In the genomic region with DNA sequence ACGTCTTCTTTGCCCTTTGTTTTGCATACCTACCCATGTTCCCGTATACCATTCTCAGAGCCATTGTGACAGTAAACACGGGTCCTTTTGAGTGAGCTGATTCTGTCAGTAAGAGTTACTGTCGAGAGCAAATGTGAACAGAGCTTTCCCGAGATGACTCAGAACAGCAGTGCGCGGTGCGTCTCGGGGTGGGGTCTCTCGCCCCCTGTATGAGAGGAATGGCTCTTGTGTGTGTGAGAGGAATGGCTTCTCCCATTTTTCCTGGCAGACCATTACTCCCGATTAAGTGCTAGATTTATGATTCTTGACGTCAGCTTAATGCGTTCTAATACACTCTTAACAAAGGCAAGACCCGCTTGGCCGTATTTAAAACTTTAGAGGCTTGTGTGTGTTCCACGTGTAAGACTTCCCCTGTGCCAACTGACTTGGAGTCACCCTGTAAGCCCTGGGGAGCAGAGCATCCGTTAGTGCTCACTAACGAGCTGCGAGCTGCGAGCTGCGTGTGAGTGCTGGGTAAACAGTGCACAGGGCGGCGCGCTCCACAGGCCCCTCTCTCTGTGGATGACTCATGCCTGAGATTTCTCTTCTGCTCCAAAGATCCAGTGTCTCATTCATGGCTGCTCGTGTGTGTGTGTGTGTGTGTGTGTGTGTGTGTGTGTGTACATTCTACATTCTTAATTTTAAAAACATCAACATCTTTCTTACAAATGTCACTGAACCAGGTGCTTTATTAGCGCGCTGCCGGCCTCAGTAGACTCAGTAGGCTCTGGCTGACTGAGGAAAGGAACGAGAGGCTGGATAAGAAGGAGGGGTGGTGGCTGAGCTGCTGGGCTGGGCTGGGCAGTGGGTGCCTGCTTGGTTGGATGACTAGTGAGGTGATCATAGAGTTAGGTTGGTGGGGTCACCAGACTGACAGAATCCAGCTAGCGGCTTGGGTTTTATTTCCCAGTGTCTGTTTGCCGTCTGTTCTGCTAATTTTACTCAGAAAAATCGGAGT, we compare ENCODE assay signal across 7 mouse cellular contexts. TPM values are rescaled to one million over a fixed set of nuclear protein-coding genes. Genes with fewer than 3 reads are reported as not detected.
DNase-seq lines count a peak whose midpoint lies in the region; ATAC-seq and TF ChIP-seq lines count a peak whose summit lies in the region.

No protein-coding gene starts in this region.

- H3K27me3 ChIP-seq in kidney, adult 2 months (replicated peaks; ENCODE audit: control insufficient read depth, insufficient read depth, low read length) = no peaks in the 10 kb centered on the region
- no peaks in the 10 kb centered on the region for H3K27me3 ChIP-seq in embryonic facial prominence, embryonic 15.5 days

- H3K4me2 ChIP-seq in embryonic facial prominence, embryonic 15.5 days (replicated peaks) = no peak overlapping the region

- no peak for TF ChIP-seq POLR2A in kidney, adult 2 months (IDR thresholded peaks at IDR 0.05; ENCODE audit: low read depth, low read length)

- peak; percentile 51 for DNase-seq in kidney, postnatal 10 days
- no peak for DNase-seq in kidney, adult 2 months
- peak; percentile 16 for DNase-seq in R1 (ENCODE audit: low read depth, low spot score)
- peak; percentile 73 for DNase-seq in lung, postnatal 10 days
- DNase-seq in thymus, adult 18-20 months = no peak
- DNase-seq in spleen, postnatal 4 days (ENCODE audit: low spot score in 2 of 2) = no peak

- no peak overlapping the region for H3K9ac ChIP-seq in embryonic facial prominence, embryonic 15.5 days

- TF ChIP-seq CTCF in kidney, adult 2 months (conservative IDR thresholded peaks at IDR 0.05; ENCODE audit: insufficient read depth, insufficient read length, low read depth, low read length) = no peak

- no peaks in the 10 kb centered on the region for H3K9me3 ChIP-seq in embryonic facial prominence, embryonic 15.5 days (replicated peaks)

- no peaks in the 10 kb centered on the region for H3K4me1 ChIP-seq in kidney, adult 2 months (ENCODE audit: control insufficient read depth, insufficient read depth, low read length)
- H3K4me1 ChIP-seq in embryonic facial prominence, embryonic 15.5 days = peaks cover 8% of the 10 kb centered on the region; the same call in 1 of the 2 replicates

- H3K4me3 ChIP-seq in kidney, adult 2 months (ENCODE audit: insufficient read depth, low read depth, low read length) = no peak overlapping the region
- no peak overlapping the region for H3K4me3 ChIP-seq in embryonic facial prominence, embryonic 15.5 days (replicated peaks)

- no peaks in the 10 kb centered on the region for H3K36me3 ChIP-seq in kidney, adult 2 months (ENCODE audit: control insufficient read depth, insufficient read depth, low read length)
- no peaks in the 10 kb centered on the region for H3K36me3 ChIP-seq in embryonic facial prominence, embryonic 15.5 days

- WGBS in kidney, adult 2 months = 56% methylated on average over 32 of the region's 32 CpGs
- 65% methylated on average over 32 of the region's 32 CpGs for WGBS in embryonic facial prominence, embryonic 15.5 days

- H3K27ac ChIP-seq in kidney, adult 2 months (ENCODE audit: insufficient read depth, low read depth, low read length) = no peak overlapping the region
- H3K27ac ChIP-seq in embryonic facial prominence, embryonic 15.5 days (replicated peaks) = no peak overlapping the region

- ATAC-seq in embryonic facial prominence, embryonic 15.5 days (ENCODE audit: insufficient number of reproducible peaks, low FRiP score, low TSS enrichment, low read depth) = peak; percentile 48; the same call in 1 of the 2 replicates

RNA-seq across cellular contexts. Expression of gene Slc4a8, which starts 15.8 kb away (rescaled TPM):
- polyA plus RNA-seq in kidney, adult 2 months (2012; rRNA removed) = 5.9 TPM in 2 replicates
- polyA plus RNA-seq in embryonic facial prominence, embryonic 15.5 days (2015; fragmentation: Nextera tagmentation; extraction: Ambion mirVana) = 4.8 TPM in 2 replicates

RNA-seq across cellular contexts. Expression of gene Galnt6, which starts 48.1 kb away (rescaled TPM):
- polyA plus RNA-seq in kidney, adult 2 months (2012; rRNA removed) = 0.24 and 1.2 TPM in 2 replicates
- 4.0 and 4.5 TPM in 2 replicates for polyA plus RNA-seq in embryonic facial prominence, embryonic 15.5 days (2015; fragmentation: Nextera tagmentation; extraction: Ambion mirVana)

Comparison
In these comparisons a context has a peak if more than half of its experiments do, and no peak if none do; other contexts are left out.
1. DNase-seq: peak in kidney, postnatal 10 days (single experiment), R1 (single experiment) and lung, postnatal 10 days (single experiment); none in kidney, adult 2 months (single experiment), thymus, adult 18-20 months (0 of 2) and spleen, postnatal 4 days (0 of 2).